In the genomic region with DNA sequence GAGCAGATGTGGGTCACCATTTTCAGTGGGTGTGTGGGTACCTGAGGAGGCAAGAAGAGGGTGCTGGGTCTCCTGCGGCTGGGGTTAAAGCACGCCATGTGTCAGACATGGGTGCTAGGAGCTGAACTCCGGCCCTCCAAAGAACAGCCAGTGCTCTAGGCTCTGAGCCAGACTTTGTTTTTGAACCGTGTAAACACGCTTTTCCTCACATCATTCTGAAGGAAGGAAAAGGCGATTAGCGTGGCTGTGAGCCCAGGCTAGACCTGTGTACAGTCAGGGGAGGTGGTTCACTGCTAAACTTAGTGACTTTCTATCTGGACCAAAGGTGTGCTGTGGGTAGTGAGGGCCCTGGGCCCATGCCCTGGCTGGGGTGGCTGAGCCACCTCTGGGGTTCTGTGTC, we compare ENCODE assay signal across 23 mouse cellular contexts. TPM values are rescaled to one million over a fixed set of nuclear protein-coding genes. Genes with fewer than 3 reads are reported as not detected.
A peak's percentile ranks its signal among the peaks of the same experiment; 100 is the strongest.
DNase-seq lines count a peak whose midpoint lies in the region; ATAC-seq and TF ChIP-seq lines count a peak whose summit lies in the region.
"Had no signal": no experiment of that assay in that cellular context is flagged by ENCODE, and none has a peak within 500 bp of the region (broad histone marks: within the 10 kb centered on the region; RNA-seq: fewer than 3 reads in every experiment).

No protein-coding gene starts in this region.

- H3K9ac ChIP-seq in lung, postnatal 0 days (replicated peaks; ENCODE audit: low read depth), result no peak overlapping the region
- H3K9ac ChIP-seq: embryonic facial prominence, embryonic 12.5 days; embryonic facial prominence, embryonic 15.5 days; hindbrain, embryonic 15.5 days had no signal

- no peaks in the 10 kb centered on the region; the same call in 1 of the 2 replicates for H3K4me1 ChIP-seq in lung, adult 2 months (ENCODE audit: control insufficient read depth, insufficient read depth, low read length)
- H3K4me1 ChIP-seq in lung, postnatal 0 days (ENCODE audit: insufficient read depth, low read depth, low read length), result no peaks in the 10 kb centered on the region
- peaks cover 8% of the 10 kb centered on the region for H3K4me1 ChIP-seq in midbrain, embryonic 10.5 days
- H3K4me1 ChIP-seq: embryonic facial prominence, embryonic 12.5 days; embryonic facial prominence, embryonic 15.5 days; hindbrain, embryonic 15.5 days had no signal

- peak; percentile 46; the same call in 1 of the 2 replicates for ATAC-seq in lung, postnatal 0 days
- ATAC-seq: CD4-positive, CD25-positive, alpha-beta regulatory T cell, adult 4 months; forebrain, embryonic 14.5 days had no signal

- H3K27ac ChIP-seq in lung, postnatal 0 days (ENCODE audit: low read length), result no peak overlapping the region
- H3K27ac ChIP-seq in midbrain, embryonic 10.5 days (replicated peaks), result no peak overlapping the region
- H3K27ac ChIP-seq: embryonic facial prominence, embryonic 12.5 days; embryonic facial prominence, embryonic 15.5 days; gastrocnemius, adult 2 months; hindbrain, embryonic 15.5 days had no signal

- H3K4me3 ChIP-seq in lung, adult 2 months (replicated peaks; ENCODE audit: extremely low read depth, low read depth, low read length), result no peak overlapping the region
- no peak overlapping the region for H3K4me3 ChIP-seq in lung, postnatal 0 days (ENCODE audit: low read depth, low read length)
- H3K4me3 ChIP-seq in midbrain, embryonic 10.5 days, result no peak overlapping the region
- H3K4me3 ChIP-seq: embryonic facial prominence, embryonic 12.5 days; embryonic facial prominence, embryonic 15.5 days; gastrocnemius, adult 2 months; hindbrain, embryonic 15.5 days had no signal

- DNase-seq in lung, adult 2 months, result peak; percentile 28
- no peak for DNase-seq in lung, postnatal 0 days (ENCODE audit: low spot score)
- DNase-seq in lung, postnatal 25 days (ENCODE audit: low spot score), result peak; percentile 71
- DNase-seq in urinary bladder, postnatal 10 days (ENCODE audit: low spot score), result no peak
- DNase-seq in midbrain, embryonic 10.5 days (ENCODE audit: low spot score), result no peak
- no peak for DNase-seq in heart, postnatal 4 days
- DNase-seq: adrenal gland, adult 2 months; adrenal gland, postnatal 14 days; cerebellum, adult 11 months; cerebellum, adult 2 months; cerebellum, adult 9-11 months; cerebellum, postnatal 25 days; gastrocnemius, adult 2 months; gastrocnemius, postnatal 14 days; heart, adult 11 months had no signal

- no peak for TF ChIP-seq CTCF in lung, adult 2 months (IDR thresholded peaks at IDR 0.05; ENCODE audit: insufficient read depth, low read length)
- no peak for TF ChIP-seq CTCF in lung, postnatal 0 days (IDR thresholded peaks at IDR 0.05)

- no peak overlapping the region for H3K4me2 ChIP-seq in lung, postnatal 0 days (replicated peaks; ENCODE audit: low read depth, low read length)
- H3K4me2 ChIP-seq: embryonic facial prominence, embryonic 12.5 days; embryonic facial prominence, embryonic 15.5 days; heart, embryonic 11.5 days; hindbrain, embryonic 15.5 days had no signal

- TF ChIP-seq EP300 in lung, postnatal 0 days (IDR thresholded peaks at IDR 0.05), result peak; percentile 42

- no peaks in the 10 kb centered on the region for H3K27me3 ChIP-seq in lung, postnatal 0 days (replicated peaks; ENCODE audit: insufficient read depth, low read length)
- no peaks in the 10 kb centered on the region for H3K27me3 ChIP-seq in midbrain, embryonic 10.5 days (ENCODE audit: low read depth, poor library complexity, severe bottlenecking)
- H3K27me3 ChIP-seq: embryonic facial prominence, embryonic 12.5 days; embryonic facial prominence, embryonic 15.5 days; hindbrain, embryonic 15.5 days had no signal

- H3K9me3 ChIP-seq in lung, postnatal 0 days (ENCODE audit: low read length), result no peaks in the 10 kb centered on the region
- H3K9me3 ChIP-seq in midbrain, embryonic 10.5 days (replicated peaks), result no peaks in the 10 kb centered on the region
- H3K9me3 ChIP-seq: embryonic facial prominence, embryonic 12.5 days; embryonic facial prominence, embryonic 15.5 days; hindbrain, embryonic 15.5 days had no signal

- TF ChIP-seq POLR2A in lung, adult 2 months (IDR thresholded peaks at IDR 0.05; ENCODE audit: borderline replicate concordance, extremely low read depth, low read depth, low read length), result no peak

- H3K36me3 ChIP-seq in lung, postnatal 0 days (ENCODE audit: insufficient read depth, low read length), result 0 out of 2 replicates have a peak, but pooled peaks cover 12% of the 10 kb centered on the region
- no peaks in the 10 kb centered on the region for H3K36me3 ChIP-seq in midbrain, embryonic 10.5 days
- H3K36me3 ChIP-seq: hindbrain, embryonic 15.5 days had no signal

- 52% methylated on average over 7 of the region's 7 CpGs for WGBS in lung, adult 2 months
- WGBS in lung, postnatal 0 days, result 52% methylated on average over 7 of the region's 7 CpGs
- WGBS in midbrain, embryonic 10.5 days, result 94% methylated on average over 7 of the region's 7 CpGs

RNA-seq across cellular contexts. Expression of gene Uqcc2, which starts 23.6 kb away (rescaled TPM):
- polyA plus RNA-seq in lung, adult 2 months (2012; rRNA removed), result 80.0 and 91.5 TPM in 2 replicates
- 155 and 176 TPM in 2 replicates for polyA plus RNA-seq in lung, postnatal 0 days (2015; fragmentation: Nextera tagmentation; extraction: Ambion mirVana)
- 404 and 411 TPM in 2 replicates for polyA plus RNA-seq in midbrain, embryonic 10.5 days (2016; fragmentation: Nextera tagmentation; extraction: Ambion mirVana)
- total RNA-seq in heart, postnatal 4 days (2021), result 100 to 1,000 TPM; 256 to 274 TPM

RNA-seq across cellular contexts. Expression of gene Itpr3, which starts 53.0 kb away (rescaled TPM):
- 22.0 and 22.5 TPM in 2 replicates for polyA plus RNA-seq in lung, adult 2 months (2012; rRNA removed)
- 3.6 and 3.9 TPM in 2 replicates for polyA plus RNA-seq in lung, postnatal 0 days (2015; fragmentation: Nextera tagmentation; extraction: Ambion mirVana)
- 1.0 and 1.3 TPM in 2 replicates for polyA plus RNA-seq in midbrain, embryonic 10.5 days (2016; fragmentation: Nextera tagmentation; extraction: Ambion mirVana)
- total RNA-seq in heart, postnatal 4 days (2021), result 1 to 10 TPM; 7.5 to 8.2 TPM

RNA-seq across cellular contexts. Expression of gene Ip6k3, which starts 57.5 kb away (rescaled TPM):
- 3.3 and 3.6 TPM in 2 replicates for polyA plus RNA-seq in lung, adult 2 months (2012; rRNA removed)
- polyA plus RNA-seq in lung, postnatal 0 days (2015; fragmentation: Nextera tagmentation; extraction: Ambion mirVana), result 0.75 and 0.91 TPM in 2 replicates
- polyA plus RNA-seq in midbrain, embryonic 10.5 days (2016; fragmentation: Nextera tagmentation; extraction: Ambion mirVana), result 0.29 TPM in 1 of 2 replicates, not detected in the other
- 1 to 10 TPM; 3.6 to 4.0 TPM for total RNA-seq in heart, postnatal 4 days (2021)
- total RNA-seq: common myeloid progenitor, adult 5-6 weeks; MEL had no signal
- polyA plus RNA-seq: CD4-positive, CD25-positive, alpha-beta regulatory T cell, adult 4 months had no signal

Comparison
In these comparisons a context has a peak if more than half of its experiments do, and no peak if none do; other contexts are left out.
1. DNase-seq: peak in lung, adult 2 months (single experiment) and lung, postnatal 25 days (single experiment); none in lung, postnatal 0 days (single experiment), urinary bladder, postnatal 10 days (single experiment), midbrain, embryonic 10.5 days (single experiment) and heart, postnatal 4 days (single experiment).